Mouse (Mus musculus) left cerebral cortex, adult 9 months (tissue): ENCODE measurements at regions not wholly inside any gene's neighbourhood (a gene's known extent, or its start where the extent isn't known, plus 50 kb on each side); places are given as distances from the start of the nearest gene placed in this dataset.

Experiments
- DNase-seq, 2 experiments: peaks; one replicate each; pipeline ENCODE4 v3.0.0; 2022; ENCODE audit warnings: low spot score in 2 of 2

GRCm38 (mm10) chr2:171805376-171805775 lies 237.9 kb downstream of the Cbln4 start:
- DNase-seq = no peak

- peak in 1 of 2 experiments; percentile 15 for DNase-seq
These were observed 242.6 kb downstream of the Cbln4 start for GRCm38 (mm10) chr2:171800511-171801268.

- no peak for DNase-seq
These were observed 243.9 kb downstream of the Cbln4 start for GRCm38 (mm10) chr2:171799351-171799750.

- DNase-seq = no peak
These were observed 252.6 kb downstream of the Cbln4 start for GRCm38 (mm10) chr2:171790686-171791085.

- no peak for DNase-seq
These were observed 276.9 kb downstream of the Cbln4 start for GRCm38 (mm10) chr2:171766193-171766930.

- no peak for DNase-seq
These were observed 278.2 kb downstream of the Cbln4 start for GRCm38 (mm10) chr2:171765071-171765470.

- DNase-seq = no peak
These were observed 289.8 kb downstream of the Cbln4 start for GRCm38 (mm10) chr2:171753502-171753901.

GRCm38 (mm10) chr2:171747162-171747561 lies 296.1 kb downstream of the Cbln4 start:
- no peak for DNase-seq

GRCm38 (mm10) chr2:171743111-171743510 lies 300.2 kb downstream of the Cbln4 start:
- DNase-seq = no peak

GRCm38 (mm10) chr2:171742706-171743105 lies 300.6 kb downstream of the Cbln4 start:
- no peak for DNase-seq

GRCm38 (mm10) chr2:171737761-171738160 lies 305.5 kb downstream of the Cbln4 start:
- DNase-seq = no peak

- no peak for DNase-seq
These were observed 308.2 kb downstream of the Cbln4 start for GRCm38 (mm10) chr2:171735061-171735490.

GRCm38 (mm10) chr2:171734634-171734987 lies 308.7 kb downstream of the Cbln4 start:
- DNase-seq = no peak

- no peak for DNase-seq
These were observed 309.2 kb downstream of the Cbln4 start for GRCm38 (mm10) chr2:171733965-171734633.

- no peak for DNase-seq
These were observed 324.0 kb downstream of the Cbln4 start for GRCm38 (mm10) chr2:171719269-171719668.

GRCm38 (mm10) chr2:171718855-171719254 lies 324.4 kb downstream of the Cbln4 start:
- DNase-seq = no peak

- DNase-seq = peak; percentile 10 to 55
These were observed 330.3 kb downstream of the Cbln4 start for GRCm38 (mm10) chr2:171712816-171713570.

GRCm38 (mm10) chr2:171693526-171693925 lies 349.7 kb downstream of the Cbln4 start:
- no peak for DNase-seq

GRCm38 (mm10) chr2:171690781-171691180 lies 352.5 kb downstream of the Cbln4 start:
- no peak for DNase-seq

- no peak for DNase-seq
These were observed 354.2 kb downstream of the Cbln4 start for GRCm38 (mm10) chr2:171689102-171689501.

- no peak for DNase-seq
These were observed 365.3 kb downstream of the Cbln4 start for GRCm38 (mm10) chr2:171677998-171678397.

GRCm38 (mm10) chr2:171677128-171677527 lies 366.1 kb downstream of the Cbln4 start:
- DNase-seq = no peak
